Mouse (Mus musculus) adrenal gland, postnatal 25 days (tissue): ENCODE measurements around the gene Cldn9. TPM values are rescaled to one million over a fixed set of nuclear protein-coding genes. Genes with fewer than 3 reads are reported as not detected.

Experiments
- DNase-seq: peaks from one replicate; pipeline ENCODE4 v3.0.0; 2021; ENCODE audit warnings: mixed read lengths
- long read RNA-seq: library from polyadenylated mRNA; stranded (forward); transcript quantifications from one replicate; pipeline ENCODE4 v2.0.0, GENCODE M21; 2021
- total RNA-seq: library from RNA; stranded (reverse); gene quantifications from 2 replicates; pipeline ENCODE4 v1.2.3, GENCODE M21; 2021

Gene Cldn9
- not detected in 2 replicates for total RNA-seq
- long read RNA-seq, result 0 reads

GRCm38 (mm10) chr17:23683856-23684672 is at the start of gene Cldn9:
Gene Cldn9 (minus strand): TSS chr17:23684026.
- no peak for DNase-seq

- DNase-seq, result no peak
Measured at GRCm38 (mm10) chr17:23730441-23730840, 46.6 kb upstream of the Cldn9 start.

DNA sequence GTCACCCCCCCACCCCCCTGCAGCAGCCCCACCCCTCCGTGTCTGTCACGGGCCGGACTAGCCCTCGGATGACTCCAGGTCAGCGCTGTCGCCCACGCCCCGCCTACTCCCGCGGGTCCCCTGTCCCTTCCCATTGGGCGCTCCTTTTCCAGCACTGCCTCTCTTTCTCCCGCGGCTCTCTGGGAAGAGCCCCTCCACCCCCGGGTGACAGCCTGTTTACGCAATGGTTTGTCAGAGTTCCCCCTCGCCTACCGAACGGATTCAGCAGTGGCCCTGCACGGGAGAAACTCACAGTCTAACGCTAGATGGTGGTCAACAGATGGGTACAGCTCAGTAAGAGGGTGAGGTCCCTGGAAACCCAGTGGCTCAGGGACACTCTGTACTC is 42.9 kb upstream of the Cldn9 start:
- DNase-seq, result peak; percentile 80

- DNase-seq, result peak; percentile 98
Measured at GRCm38 (mm10) chr17:23725999-23726757, 42.4 kb upstream of the Cldn9 start, which contains the start of gene Pkmyt1. Gene Pkmyt1 (plus strand): TSS chr17:23726336.

DNA sequence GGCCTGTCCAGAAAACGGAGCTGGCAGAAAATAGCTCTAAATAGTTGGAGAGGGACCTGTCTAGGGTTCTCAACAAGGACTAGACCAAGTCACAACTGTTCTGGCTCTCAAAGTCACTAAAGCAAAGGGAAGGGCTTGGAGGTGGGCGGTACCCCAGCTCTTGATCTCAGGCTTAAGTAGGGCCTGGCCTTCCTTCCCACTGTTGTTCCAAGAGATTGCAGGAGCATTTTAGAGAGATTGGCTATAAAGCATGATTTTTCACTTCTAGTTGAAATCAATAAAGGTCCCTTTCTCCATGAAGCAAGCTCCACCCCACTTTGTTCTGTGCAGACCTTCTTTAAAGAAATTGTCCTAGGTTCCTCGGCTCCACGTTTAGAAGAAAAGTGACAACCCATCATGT is 41.7 kb upstream of the Cldn9 start:
- no peak for DNase-seq

DNA sequence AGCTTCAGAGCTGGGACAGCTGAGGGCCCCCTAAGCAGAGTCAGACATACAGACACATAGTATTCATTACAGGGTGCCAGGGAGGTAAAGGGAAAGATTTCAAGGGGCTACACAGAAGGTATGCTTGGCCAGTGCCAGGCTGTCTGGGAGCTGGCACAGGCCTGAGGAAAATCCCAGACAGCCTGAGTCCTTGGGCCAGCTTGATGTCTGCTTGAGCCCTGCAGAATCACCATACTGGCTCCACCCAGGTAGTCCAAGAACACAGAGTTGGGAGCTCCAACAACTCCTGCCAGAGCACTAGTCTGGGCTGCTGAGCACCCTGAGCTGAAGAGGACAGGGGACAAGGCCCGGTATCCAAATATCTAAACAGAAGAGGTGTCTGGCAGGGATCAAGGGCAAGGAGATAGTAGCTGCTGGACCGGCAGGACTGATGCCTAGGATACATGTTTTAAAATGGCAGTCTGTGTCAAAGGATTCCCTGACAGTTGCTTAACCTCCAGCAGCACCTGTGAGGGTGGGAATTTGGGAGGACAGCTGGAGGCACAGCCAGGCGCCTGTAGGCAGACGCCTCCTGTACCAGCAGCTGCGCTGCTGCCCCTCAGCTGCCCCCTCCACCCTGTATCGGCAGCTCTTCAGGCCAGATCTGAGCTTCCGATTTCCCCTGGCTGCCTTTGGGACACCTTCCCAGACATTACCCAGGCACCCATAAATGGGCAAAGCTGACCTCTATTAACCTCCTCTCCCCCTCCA is 38.7 kb upstream of the Cldn9 start, which contains the start of gene 1520401A03Rik:
Gene 1520401A03Rik (minus strand): TSS at position 408 of the 750 bp plus-strand sequence.
- no peak for DNase-seq

DNA sequence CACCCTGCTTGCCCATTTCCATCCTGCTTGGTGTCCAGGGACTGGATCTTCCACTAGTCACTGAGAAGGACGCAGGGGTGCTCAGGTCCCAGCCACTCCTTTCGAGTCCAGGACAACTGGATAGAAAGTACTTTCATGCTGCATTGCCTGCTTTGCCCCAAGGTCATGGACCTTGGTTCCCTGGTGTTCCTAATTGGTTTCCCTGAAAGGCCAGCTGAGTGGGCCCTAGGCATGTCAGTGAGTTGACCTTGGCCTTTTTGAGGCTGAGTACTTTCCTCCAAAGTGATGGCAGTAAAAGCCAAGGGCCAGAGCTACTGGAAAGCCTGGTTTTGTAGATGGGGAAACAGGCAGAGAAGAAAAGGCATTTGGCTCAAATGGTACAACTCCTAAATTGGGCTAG is 38.1 kb upstream of the Cldn9 start:
- DNase-seq, result peak; percentile 36

DNA sequence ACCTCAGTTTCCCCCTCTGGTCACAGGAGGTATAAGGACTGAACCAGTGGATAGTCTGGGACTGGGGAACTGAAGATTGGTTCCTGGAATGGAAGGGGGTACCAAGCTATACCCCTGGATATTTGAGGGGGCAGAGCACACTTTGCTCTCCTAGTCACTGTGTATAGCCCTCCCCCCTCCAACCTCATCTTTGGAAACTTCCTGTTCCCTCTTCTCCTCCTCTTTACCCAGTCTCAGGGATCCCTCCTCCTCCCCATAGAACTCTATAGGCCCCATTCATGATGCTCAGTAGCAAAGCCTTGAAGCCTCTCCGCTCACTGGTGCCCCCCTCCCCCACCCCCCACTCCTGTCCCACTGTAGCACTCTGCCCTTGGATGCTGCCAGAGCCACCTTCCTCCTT is 35.6 kb upstream of the Cldn9 start:
- DNase-seq, result no peak

DNA sequence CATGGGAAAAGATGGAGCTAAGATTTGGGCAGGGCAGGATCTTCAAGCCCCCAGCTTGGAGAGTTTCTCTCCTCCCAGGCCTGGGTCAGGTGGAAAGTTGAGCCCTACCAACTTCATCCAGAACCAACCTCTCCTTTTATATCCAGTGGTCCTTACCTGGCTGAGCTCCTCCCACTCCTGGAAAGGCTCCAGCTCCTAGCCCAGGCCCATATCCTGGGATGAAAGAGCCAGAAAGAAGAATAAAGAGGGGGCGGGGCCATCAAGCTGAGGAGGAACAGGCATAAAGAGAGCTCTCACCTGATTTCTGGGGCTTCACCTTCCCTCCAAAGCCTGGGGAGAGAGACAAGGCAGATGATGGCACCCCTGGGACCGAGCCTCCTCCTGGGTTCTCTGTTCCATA is 33.2 kb upstream of the Cldn9 start:
- DNase-seq, result no peak

DNA sequence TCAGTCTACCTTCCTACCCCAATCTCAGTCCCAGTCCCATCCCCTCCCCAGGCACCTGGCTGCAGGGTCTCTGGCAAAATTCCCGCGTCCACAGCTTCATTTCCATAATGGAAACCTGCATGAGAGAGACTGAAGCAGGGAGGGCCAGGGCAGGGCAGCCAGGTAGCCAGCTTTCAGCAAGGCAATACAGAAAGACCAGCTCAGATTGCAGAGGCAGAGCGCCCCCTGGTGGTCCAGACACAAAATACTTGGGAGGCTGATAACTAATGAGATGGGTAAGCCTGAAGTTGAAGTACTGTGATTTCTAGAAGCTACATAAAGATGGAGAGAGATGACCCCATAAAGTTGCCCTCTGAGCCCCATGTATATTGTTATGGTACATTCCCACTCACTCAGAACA is 22.4 kb upstream of the Cldn9 start:
- peak; percentile 82 for DNase-seq

- no peak for DNase-seq
Measured at GRCm38 (mm10) chr17:23705525-23706104, 21.8 kb upstream of the Cldn9 start.

GRCm38 (mm10) chr17:23704741-23705140 is 20.9 kb upstream of the Cldn9 start:
- no peak for DNase-seq

DNA sequence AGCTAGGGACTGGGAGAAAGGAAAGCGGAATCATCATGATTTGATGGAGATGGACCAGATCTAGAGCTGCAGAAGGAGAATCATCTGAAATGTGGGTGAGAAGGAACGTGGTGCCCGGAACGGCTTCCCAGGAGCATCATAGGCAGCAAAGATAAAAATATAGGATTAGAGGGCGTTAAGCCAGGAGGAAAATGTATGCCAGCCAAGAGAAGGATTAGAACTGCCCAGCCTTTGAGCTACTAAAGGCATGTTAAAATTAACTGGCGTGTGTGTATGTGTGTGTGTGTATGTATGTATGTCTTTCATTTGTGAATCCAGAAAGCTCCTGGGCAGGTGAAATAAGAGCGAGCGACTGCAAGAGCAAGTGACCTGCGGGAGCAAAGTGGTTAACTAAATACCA is 19.5 kb upstream of the Cldn9 start:
- no peak for DNase-seq

GRCm38 (mm10) chr17:23700079-23700478 is 16.3 kb upstream of the Cldn9 start:
- peak; percentile 93 for DNase-seq

DNA sequence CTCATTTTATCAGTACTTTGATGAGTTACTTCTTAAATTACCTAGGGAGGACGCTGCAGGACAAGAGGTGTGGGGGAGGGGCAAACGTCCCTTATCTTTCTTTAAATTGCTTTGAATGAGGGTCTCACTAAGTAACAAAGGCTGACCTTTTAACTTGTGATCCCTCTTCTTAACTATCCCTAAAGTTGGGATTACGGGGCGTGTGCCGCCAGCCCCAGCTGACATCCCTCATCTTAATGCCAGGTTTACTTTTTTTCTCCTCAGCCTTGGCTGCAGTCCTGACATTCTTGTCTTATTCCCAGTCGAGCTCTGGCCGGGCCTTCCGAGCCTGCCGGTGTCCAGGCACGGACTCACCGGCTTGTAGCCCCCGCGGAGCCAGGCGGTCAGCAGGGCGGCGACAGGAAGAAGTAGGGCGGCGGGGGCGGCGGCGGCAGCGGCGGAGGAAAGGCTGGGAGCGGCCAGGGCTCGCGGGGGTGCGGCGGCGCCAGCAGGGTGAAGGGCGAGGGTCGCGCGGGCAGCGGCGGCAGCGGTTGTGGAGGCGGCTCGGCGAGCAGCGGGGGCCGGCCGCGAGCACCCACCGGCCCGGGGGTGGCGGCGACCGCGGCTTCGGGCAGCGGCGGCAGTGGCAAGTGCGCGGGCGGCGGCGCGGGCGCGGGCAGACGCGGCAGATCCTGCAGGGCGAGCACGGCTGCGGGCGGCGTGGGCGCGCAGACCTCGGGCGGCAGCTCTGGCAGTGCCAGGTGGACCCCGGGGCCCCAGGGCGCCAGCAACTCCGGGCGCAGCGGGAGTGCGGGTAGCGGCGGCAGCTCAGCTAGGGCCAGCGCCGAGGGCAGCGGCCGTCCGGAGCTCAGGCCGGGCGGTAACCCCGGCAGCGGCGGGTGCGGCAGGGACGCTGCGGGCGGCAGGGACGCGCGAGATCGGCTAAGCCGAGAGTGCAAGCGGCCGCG is 15.6 kb upstream of the Cldn9 start:
- peak; percentile 64 for DNase-seq

DNA sequence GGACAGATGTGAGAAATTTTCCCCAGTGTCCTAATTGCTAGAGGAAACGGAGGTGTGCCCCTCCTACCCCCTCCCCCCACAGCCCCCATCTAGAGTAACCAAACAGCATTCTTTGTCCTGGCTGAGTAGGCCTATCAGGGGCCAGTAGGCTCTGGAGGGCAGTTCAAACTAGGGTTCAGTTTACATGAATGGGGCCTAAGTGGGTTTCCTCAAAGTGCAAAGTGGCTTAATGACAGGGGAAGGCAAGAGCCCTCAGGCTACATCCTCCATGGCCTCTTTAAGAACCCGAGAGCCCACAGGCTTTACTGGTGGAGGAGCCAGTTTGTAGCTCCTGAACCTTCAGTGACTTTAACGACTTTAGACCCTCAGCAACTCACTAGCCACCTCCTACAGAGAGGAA is 12.0 kb upstream of the Cldn9 start:
- DNase-seq, result no peak

DNA sequence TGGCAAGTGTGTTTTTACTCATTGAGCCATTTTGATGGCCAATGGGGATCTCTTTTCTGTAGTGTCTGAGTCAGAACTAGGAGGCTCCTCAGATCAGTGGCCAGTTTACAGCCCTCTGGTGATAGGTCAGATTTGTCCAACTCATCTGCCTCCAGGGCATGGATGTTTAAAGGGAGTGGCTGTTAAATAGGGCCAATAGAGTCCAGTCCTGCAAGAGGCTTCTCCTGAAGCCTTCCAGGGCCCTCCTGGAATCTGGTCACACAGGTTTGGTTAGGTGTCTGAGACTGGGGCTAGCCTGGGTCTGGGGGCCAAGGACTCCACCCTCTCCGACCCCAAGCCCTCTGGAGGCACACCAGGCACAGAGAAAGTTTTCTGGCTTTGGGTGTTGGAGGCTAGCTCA is 10.7 kb upstream of the Cldn9 start:
- DNase-seq, result no peak

GRCm38 (mm10) chr17:23683226-23683625 is 600 bp downstream of the Cldn9 start:
- no peak for DNase-seq

DNA sequence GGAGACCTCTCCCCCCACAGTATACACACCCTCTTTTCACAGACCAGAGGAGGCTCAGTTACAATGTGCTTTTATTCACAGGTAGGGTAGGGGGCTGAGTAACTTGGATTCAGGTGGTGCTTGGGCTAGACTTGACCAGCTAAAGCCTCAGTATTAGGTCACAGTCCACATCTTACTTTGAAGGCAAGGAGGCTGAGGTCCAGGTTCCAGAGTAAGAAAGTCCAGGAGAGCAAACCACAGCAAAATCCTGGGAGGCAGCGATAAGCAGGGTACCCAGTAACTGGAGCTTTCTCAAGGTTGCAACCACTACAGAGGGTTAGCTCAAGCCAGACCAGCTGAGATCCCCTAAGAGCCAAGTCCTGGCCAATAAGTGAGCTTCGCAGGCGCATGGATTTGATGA is 1.3 kb downstream of the Cldn9 start:
- DNase-seq, result no peak

DNA sequence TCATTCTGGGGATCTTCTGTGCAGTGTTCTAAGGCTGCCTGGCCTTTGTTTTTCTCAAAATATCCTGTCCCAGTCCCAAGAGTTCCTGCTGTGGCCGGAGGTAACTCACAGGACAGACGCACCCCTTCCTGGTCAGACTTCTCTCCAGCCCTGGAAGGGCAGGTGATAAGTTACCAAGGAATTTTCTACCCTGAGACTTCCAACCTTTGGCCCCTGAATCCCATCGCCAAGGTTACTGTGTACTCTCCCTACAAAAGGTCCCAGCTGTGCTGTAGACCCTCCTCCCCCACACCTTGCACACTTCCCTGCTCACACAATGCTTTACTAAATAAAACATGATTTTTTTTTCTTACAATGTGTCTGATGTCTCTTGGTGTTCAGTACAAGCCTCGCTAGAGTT is 1.7 kb downstream of the Cldn9 start:
- no peak for DNase-seq

- DNase-seq, result peak; percentile 73
Measured at GRCm38 (mm10) chr17:23681086-23681485, 2.7 kb downstream of the Cldn9 start.
